Mouse (Mus musculus): ENCODE measurements at regions not wholly inside any gene's neighbourhood (a gene's known extent, or its start where the extent isn't known, plus 50 kb on each side); places are given as distances from the start of the nearest gene placed in this dataset.

GRCm38 (mm10) chr16:78211687-78212086 is 89.6 kb upstream of the Cxadr start:
- TF ChIP-seq MAX (IDR thresholded peaks at IDR 0.05; ENCODE audit: low read length) (no peak), SMC3 (IDR thresholded peaks at IDR 0.05; ENCODE audit: low read depth, low read length) (no peak), CHD1 (IDR thresholded peaks at IDR 0.05; ENCODE audit: low read depth, low read length) (no peak), KAT2A (conservative IDR thresholded peaks at IDR 0.05; ENCODE audit: low read depth, low read length) (no peak), ZKSCAN1 (IDR thresholded peaks at IDR 0.05; ENCODE audit: low read depth, low read length) (no peak), UBTF (IDR thresholded peaks at IDR 0.05; ENCODE audit: borderline replicate concordance, insufficient read depth, low read depth, low read length) (no peak), ELF1 (IDR thresholded peaks at IDR 0.05; ENCODE audit: low read depth, low read length) (no peak), POLR2AphosphoS2 (IDR thresholded peaks at IDR 0.05; ENCODE audit: low read length) (no peak), MYB (IDR thresholded peaks at IDR 0.05; ENCODE audit: low read depth, low read length) (no peak), EP300 (IDR thresholded peaks at IDR 0.05; ENCODE audit: low read depth in 1 of 2, low read length in 2 of 2) (no peak), E2F4 (IDR thresholded peaks at IDR 0.05; ENCODE audit: borderline replicate concordance, low read depth, low read length) (no peak), MAFK (IDR thresholded peaks at IDR 0.05; ENCODE audit: borderline replicate concordance, low read depth, low read length) (no peak), MYC (IDR thresholded peaks at IDR 0.05; ENCODE audit: low read depth, low read length) (no peak), RAD21 (IDR thresholded peaks at IDR 0.05; ENCODE audit: low read depth, low read length) (no peak), NRF1 (IDR thresholded peaks at IDR 0.05; ENCODE audit: insufficient read depth, low read depth, low read length, poor library complexity, severe bottlenecking) (no peak)
- Histone ChIP-seq H3K4me1 (ENCODE audit: control insufficient read depth in 1 of 2, insufficient read depth in 2 of 2, low read length in 2 of 2) (peaks cover 2 to 3% of the 10 kb centered on the region in 2 experiments; a peak in 2 of 4 replicates), H3K79me2 (ENCODE audit: control insufficient read depth, insufficient read depth, low read length, poor library complexity) (no peaks in the 10 kb centered on the region), H3K36me3 (ENCODE audit: control insufficient read depth in 1 of 2, insufficient read depth in 2 of 2, low read length in 2 of 2) (no peaks in the 10 kb centered on the region), H3K27ac (ENCODE audit: control insufficient read depth, low read depth, low read length) (no peak overlapping the region), H3K9me3 (replicated peaks; ENCODE audit: insufficient read depth, low read length) (no peaks in the 10 kb centered on the region), H3K27me3 (ENCODE audit: control insufficient read depth in 1 of 2, insufficient read depth in 2 of 2, low read length in 2 of 2) (no peaks in the 10 kb centered on the region), H3K9ac (ENCODE audit: control insufficient read depth, low read depth, low read length, poor library complexity, severe bottlenecking) (no peak overlapping the region), H3K4me3 (ENCODE audit: control insufficient read depth in 1 of 2, insufficient read depth in 1 of 2, low read depth in 2 of 2, low read length in 2 of 2) (no peak overlapping the region)
- no peak for DNase-seq (ENCODE audit: low read depth, low spot score)

- Histone ChIP-seq H3K27ac (ENCODE audit: control insufficient read depth, low read depth, low read length) (no peak overlapping the region), H3K27me3 (ENCODE audit: control insufficient read depth in 1 of 2, insufficient read depth in 2 of 2, low read length in 2 of 2) (no peaks in the 10 kb centered on the region), H3K4me1 (ENCODE audit: control insufficient read depth in 1 of 2, insufficient read depth in 2 of 2, low read length in 2 of 2) (peaks cover 2 to 3% of the 10 kb centered on the region in 2 experiments; a peak in 2 of 4 replicates), H3K9ac (ENCODE audit: control insufficient read depth, low read depth, low read length, poor library complexity, severe bottlenecking) (no peak overlapping the region), H3K79me2 (ENCODE audit: control insufficient read depth, insufficient read depth, low read length, poor library complexity) (no peaks in the 10 kb centered on the region), H3K9me3 (replicated peaks; ENCODE audit: insufficient read depth, low read length) (no peaks in the 10 kb centered on the region), H3K36me3 (ENCODE audit: control insufficient read depth in 1 of 2, insufficient read depth in 2 of 2, low read length in 2 of 2) (no peaks in the 10 kb centered on the region), H3K4me3 (ENCODE audit: control insufficient read depth in 1 of 2, insufficient read depth in 1 of 2, low read depth in 2 of 2, low read length in 2 of 2) (no peak overlapping the region)
- TF ChIP-seq UBTF (IDR thresholded peaks at IDR 0.05; ENCODE audit: borderline replicate concordance, insufficient read depth, low read depth, low read length), result no peak
- TF ChIP-seq MAX (IDR thresholded peaks at IDR 0.05; ENCODE audit: low read length), result no peak
- no peak for TF ChIP-seq MYB (IDR thresholded peaks at IDR 0.05; ENCODE audit: low read depth, low read length)
- TF ChIP-seq KAT2A (conservative IDR thresholded peaks at IDR 0.05; ENCODE audit: low read depth, low read length), result no peak
- TF ChIP-seq ZNF384 (IDR thresholded peaks at IDR 0.05; ENCODE audit: low read depth, low read length), result no peak
- no peak for TF ChIP-seq NELFE (IDR thresholded peaks at IDR 0.05; ENCODE audit: low read depth, low read length)
- TF ChIP-seq MAZ (IDR thresholded peaks at IDR 0.05; ENCODE audit: low read depth, low read length), result no peak
- no peak for TF ChIP-seq SIN3A (IDR thresholded peaks at IDR 0.05; ENCODE audit: low read length)
- TF ChIP-seq ZMIZ1 (IDR thresholded peaks at IDR 0.05; ENCODE audit: low read depth, low read length), result no peak
- DNase-seq (ENCODE audit: low read depth, low spot score), result no peak
Observed at GRCm38 (mm10) chr16:78208321-78208720, 93.0 kb upstream of the Cxadr start.
